Mouse (Mus musculus) lung, postnatal 0 days (tissue): ENCODE results near the gene Pld3. TPM values are rescaled to one million over a fixed set of nuclear protein-coding genes. Genes with fewer than 3 reads are reported as not detected.
A peak's percentile ranks its signal among the peaks of the same experiment; 100 is the strongest.

Experiments
- ATAC-seq: fragments of 200-750 bp; cut with Nextera tagmentation; 2 replicates; pipeline ENCODE4 v1.8.0; 2017; ENCODE audit warnings: moderate library complexity
- DNase-seq: peaks from one replicate; pipeline ENCODE4 v3.0.0-alpha.2; 2016; ENCODE audit warnings: low spot score
- H3K27ac ChIP-seq: fragments of 300-500 bp; sonication (generic); 2 replicates; pipeline ENCODE4 v1.5.1; 2014; ENCODE audit warnings: antibody characterized with exemption, mild to moderate bottlenecking, low read length, mixed read lengths
- H3K27me3 ChIP-seq: fragments of 300-500 bp; sonication (generic); replicated peaks from 2 replicates; pipeline ENCODE4 v1.6.1; 2014; ENCODE audit warnings: low read length, mixed read lengths; ENCODE audit not compliant: insufficient read depth
- H3K36me3 ChIP-seq: fragments of 300-500 bp; sonication (generic); 2 replicates; pipeline ENCODE4 v1.6.1; 2014; ENCODE audit warnings: low read length, mixed read lengths; ENCODE audit not compliant: insufficient read depth
- H3K4me1 ChIP-seq: fragments of 300-500 bp; sonication (generic); 2 replicates; pipeline ENCODE4 v1.6.1; 2014; ENCODE audit warnings: antibody characterized with exemption, low read depth, low read length, mixed read lengths; ENCODE audit not compliant: insufficient read depth
- H3K4me2 ChIP-seq: fragments of 300-500 bp; sonication (generic); replicated peaks from 2 replicates; pipeline ENCODE4 v1.6.1; 2014; ENCODE audit warnings: low read depth, mild to moderate bottlenecking, low read length, moderate library complexity, mixed read lengths
- H3K4me3 ChIP-seq: fragments of 300-500 bp; sonication (generic); 2 replicates; pipeline ENCODE4 v1.5.1; 2014; ENCODE audit warnings: low read depth, low read length
- H3K9ac ChIP-seq: fragments of 300-500 bp; sonication (generic); replicated peaks from 2 replicates; pipeline ENCODE4 v1.6.1; 2014; ENCODE audit warnings: low read depth, mild to moderate bottlenecking
- H3K9me3 ChIP-seq: fragments of 300-500 bp; sonication (generic); 2 replicates; pipeline ENCODE4 v1.6.1; 2016; ENCODE audit warnings: low read length, mixed read lengths
- CTCF ChIP-seq: IDR thresholded peaks from 2 replicates; pipeline ENCODE4 v1.5.1; 2016; ENCODE audit warnings: antibody characterized with exemption, mild to moderate bottlenecking
- EP300 ChIP-seq: IDR thresholded peaks from 2 replicates; pipeline ENCODE4 v1.6.1; 2016; ENCODE audit warnings: antibody characterized with exemption, mild to moderate bottlenecking, control low read depth
- WGBS: fragments of 180-500 bp; shearing (Covaris S2); extraction: QIAGEN DNeasy Blood & Tissue Kit; methylation state at CpG from one replicate; pipeline ENCODE4 v1.1.7; 2014; 5-methylcytosine and 5-hydroxymethylcytosine counted together
- polyA plus RNA-seq: library from polyadenylated mRNA; unstranded; fragments of >200 nt; fragmentation: Nextera tagmentation; extraction: Ambion mirVana; gene quantifications from 2 replicates; pipeline ENCODE4 v1.2.1, GENCODE M21; 2015

The Pld3 gene
- polyA plus RNA-seq, 1 experiment from 2014 or later: 92.4 TPM

DNA sequence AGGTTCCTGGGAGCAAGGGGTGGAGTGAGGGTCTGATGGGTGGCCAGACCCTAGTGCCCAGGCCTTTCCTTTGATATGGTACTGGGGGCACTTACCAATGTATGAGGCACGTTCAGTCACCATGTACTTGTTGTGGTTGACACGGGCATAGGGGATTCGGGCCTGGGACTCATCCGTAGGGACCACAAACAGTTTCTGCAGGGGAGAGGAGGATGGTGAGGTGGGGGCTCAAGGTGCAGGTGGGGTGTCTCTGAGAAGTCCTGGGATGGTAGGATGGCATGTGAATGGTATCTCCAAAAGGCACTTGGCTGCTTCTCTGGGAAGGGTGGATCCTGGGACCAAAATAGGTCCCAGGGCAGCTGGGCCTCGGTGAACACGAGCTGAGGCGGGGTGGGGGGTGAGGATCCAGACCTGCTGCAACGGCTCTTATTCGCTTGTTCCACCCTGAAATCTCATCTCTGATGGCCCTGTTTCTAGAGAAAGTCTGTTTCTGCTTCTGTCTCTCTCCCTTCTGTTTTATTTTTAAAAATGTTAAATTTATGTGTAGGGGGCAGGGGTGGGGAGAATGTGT, 20.5 kb downstream of the Pld3 start:
- H3K4me1 ChIP-seq: no peaks in the 10 kb centered on the region
- no peak overlapping the region for H3K9ac ChIP-seq
- peaks cover 13% of the 10 kb centered on the region; the same call in 1 of the 2 replicates for H3K36me3 ChIP-seq
- H3K4me2 ChIP-seq: no peak overlapping the region
- TF ChIP-seq EP300: no peak
- TF ChIP-seq CTCF: no peak
- WGBS: 97% methylated on average over 9 of the region's 9 CpGs
- DNase-seq (no peak), ATAC-seq (no peak)
- H3K27ac ChIP-seq: no peak overlapping the region
- H3K9me3 ChIP-seq: no peaks in the 10 kb centered on the region
- no peak overlapping the region for H3K4me3 ChIP-seq
- H3K27me3 ChIP-seq: no peaks in the 10 kb centered on the region

DNA sequence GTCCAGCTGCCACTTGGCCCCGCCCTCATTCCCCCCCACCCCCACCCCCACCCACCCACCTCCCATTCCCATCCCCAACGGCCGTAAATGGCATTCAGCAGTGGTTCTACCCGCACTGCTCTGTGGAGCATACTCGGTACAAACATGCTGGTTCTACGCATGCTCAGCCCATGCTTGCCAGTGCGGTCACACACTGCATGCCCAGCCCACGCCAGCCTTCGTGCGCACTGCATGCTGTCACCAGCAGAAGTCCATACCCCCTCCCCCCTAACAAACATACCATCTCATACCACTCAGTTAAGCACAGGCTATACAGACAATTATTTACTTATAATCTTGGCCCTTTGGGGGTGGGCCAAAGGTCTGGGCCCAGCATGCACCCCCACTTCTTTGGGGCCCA, 21.3 kb downstream of the Pld3 start:
- H3K4me2 ChIP-seq: no peak overlapping the region
- peaks cover 8% of the 10 kb centered on the region; the same call in 1 of the 2 replicates for H3K36me3 ChIP-seq
- no peak overlapping the region for H3K9ac ChIP-seq
- H3K4me3 ChIP-seq: no peak overlapping the region
- no peaks in the 10 kb centered on the region for H3K9me3 ChIP-seq
- DNase-seq (no peak), ATAC-seq (no peak)
- WGBS: 88% methylated on average over 10 of the region's 10 CpGs
- no peaks in the 10 kb centered on the region for H3K4me1 ChIP-seq
- no peak overlapping the region for H3K27ac ChIP-seq
- TF ChIP-seq CTCF (no peak), EP300 (no peak)
- H3K27me3 ChIP-seq: no peaks in the 10 kb centered on the region

DNA sequence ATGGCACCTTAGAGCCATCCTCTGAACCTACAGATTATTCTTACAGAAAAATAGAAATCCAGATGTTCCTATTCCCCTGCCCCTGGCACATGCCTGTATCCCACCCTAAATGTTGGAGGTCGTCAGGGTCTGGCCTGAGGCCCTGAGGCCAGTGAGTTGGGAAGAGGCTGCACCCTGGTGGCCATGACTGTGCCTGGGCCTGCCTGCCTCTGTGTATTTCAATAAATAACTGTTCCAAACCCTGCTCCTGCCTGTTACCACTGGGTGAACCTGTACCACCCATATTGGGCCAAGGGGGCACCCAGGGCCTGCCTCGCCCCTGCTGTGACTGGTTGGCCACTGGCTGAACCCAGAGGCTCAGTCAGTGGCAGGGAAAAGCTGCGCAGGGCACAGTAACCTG, 22.1 kb downstream of the Pld3 start:
- ATAC-seq: no peak
- H3K4me2 ChIP-seq: no peak overlapping the region
- H3K9ac ChIP-seq: no peak overlapping the region
- H3K36me3 ChIP-seq: peaks cover 8% of the 10 kb centered on the region; the same call in 1 of the 2 replicates
- WGBS: 77% methylated on average over 3 of the region's 3 CpGs
- H3K27me3 ChIP-seq: no peaks in the 10 kb centered on the region
- DNase-seq: no peak
- no peak overlapping the region for H3K4me3 ChIP-seq
- no peaks in the 10 kb centered on the region for H3K4me1 ChIP-seq
- H3K9me3 ChIP-seq: no peaks in the 10 kb centered on the region
- H3K27ac ChIP-seq: no peak overlapping the region
- TF ChIP-seq CTCF (peak; percentile 23; the same call in 1 of the 2 replicates), EP300 (no peak)

DNA sequence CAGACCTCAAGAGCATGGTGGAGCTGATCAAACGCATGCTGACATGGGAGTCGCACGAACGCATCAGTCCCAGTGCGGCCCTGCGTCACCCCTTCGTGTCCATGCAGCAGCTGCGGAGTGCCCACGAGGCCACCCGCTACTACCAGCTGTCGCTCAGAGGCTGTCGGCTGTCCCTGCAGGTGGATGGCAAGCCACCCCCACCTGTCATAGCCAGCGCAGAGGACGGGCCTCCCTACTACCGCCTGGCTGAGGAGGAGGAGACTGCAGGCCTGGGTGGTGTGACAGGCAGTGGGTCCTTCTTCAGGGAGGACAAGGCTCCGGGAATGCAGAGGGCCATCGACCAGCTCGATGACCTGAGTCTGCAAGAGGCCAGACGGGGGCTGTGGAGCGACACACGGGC, 23.9 kb downstream of the Pld3 start:
- 87% methylated on average over 21 of the region's 21 CpGs for WGBS
- no peak for ATAC-seq
- no peak for DNase-seq
- Histone ChIP-seq H3K9me3 (no peaks in the 10 kb centered on the region), H3K27me3 (no peaks in the 10 kb centered on the region), H3K36me3 (peaks cover 8% of the 10 kb centered on the region; the same call in 1 of the 2 replicates), H3K9ac (no peak overlapping the region), H3K4me1 (no peaks in the 10 kb centered on the region), H3K4me2 (no peak overlapping the region), H3K27ac (no peak overlapping the region), H3K4me3 (no peak overlapping the region)
- TF ChIP-seq EP300: no peak
- TF ChIP-seq CTCF: no peak

DNA sequence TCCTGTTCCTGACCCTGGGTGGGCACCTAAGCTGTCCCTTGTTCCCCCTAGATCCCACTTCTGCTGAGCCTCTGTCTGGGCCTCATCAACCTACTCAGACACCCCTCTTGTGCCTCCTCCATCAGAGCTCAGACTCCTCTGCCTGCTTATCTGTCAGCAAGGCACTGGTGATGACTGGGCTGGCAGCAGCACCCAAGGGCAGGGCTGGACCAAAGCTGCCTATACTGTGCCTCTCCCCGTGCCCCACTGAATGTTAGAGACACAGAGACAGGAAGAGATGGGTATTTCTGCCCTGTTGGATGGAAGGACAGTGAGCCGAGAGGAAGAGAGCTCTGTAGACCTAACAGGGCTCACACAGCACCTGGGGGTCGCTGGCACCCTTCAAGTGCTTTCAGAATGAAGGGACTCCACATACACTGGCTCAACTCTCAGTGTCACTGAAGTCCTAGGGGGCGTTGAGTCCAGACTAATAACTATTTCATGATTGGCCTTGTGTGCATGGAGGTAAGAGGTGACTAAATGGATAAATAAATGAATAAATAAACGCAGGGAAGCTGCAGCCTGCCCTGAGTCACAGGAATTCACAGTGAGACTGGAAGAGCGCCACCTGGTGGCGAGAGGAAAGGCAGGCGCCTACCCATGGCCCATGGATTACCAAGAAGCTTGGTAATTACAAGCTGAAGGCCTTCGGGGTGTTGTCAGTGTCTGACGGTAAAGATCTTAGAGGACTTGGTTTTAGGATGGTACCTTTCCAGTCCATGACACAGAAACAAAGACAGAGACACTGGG, 26.8 kb downstream of the Pld3 start:
- Histone ChIP-seq H3K9ac (no peak overlapping the region), H3K4me1 (no peaks in the 10 kb centered on the region), H3K36me3 (no peaks in the 10 kb centered on the region), H3K4me3 (no peak overlapping the region), H3K27me3 (no peaks in the 10 kb centered on the region), H3K27ac (no peak overlapping the region), H3K9me3 (no peaks in the 10 kb centered on the region), H3K4me2 (no peak overlapping the region)
- WGBS: 19% methylated on average over 10 of the region's 10 CpGs
- DNase-seq: peak; percentile 91
- TF ChIP-seq EP300 (no peak), CTCF (peak; percentile 97)
- peak; percentile 85 for ATAC-seq

DNA sequence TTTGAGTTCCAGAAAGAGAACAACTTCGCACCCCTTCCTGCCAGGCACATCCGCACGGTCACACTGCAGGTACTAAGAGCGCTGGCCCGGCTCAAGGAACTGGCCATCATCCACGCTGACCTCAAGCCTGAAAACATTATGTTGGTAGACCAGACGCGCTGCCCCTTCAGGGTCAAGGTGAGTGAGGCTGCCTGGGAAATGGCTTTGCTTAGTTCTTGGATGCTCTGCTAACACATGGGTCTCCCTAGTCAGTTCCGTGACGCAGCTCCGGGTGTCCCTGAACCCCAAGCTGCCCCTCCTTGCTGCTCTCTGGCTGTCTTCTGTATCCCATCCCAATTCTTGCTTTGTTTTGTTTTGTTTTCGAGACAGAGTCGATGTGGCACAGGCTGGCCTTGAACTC, 29.2 kb downstream of the Pld3 start:
- H3K27ac ChIP-seq: no peak overlapping the region
- no peak overlapping the region for H3K4me3 ChIP-seq
- no peak overlapping the region for H3K9ac ChIP-seq
- no peaks in the 10 kb centered on the region for H3K9me3 ChIP-seq
- no peaks in the 10 kb centered on the region for H3K36me3 ChIP-seq
- no peaks in the 10 kb centered on the region; the same call in 1 of the 2 replicates for H3K4me1 ChIP-seq
- H3K27me3 ChIP-seq: no peaks in the 10 kb centered on the region
- H3K4me2 ChIP-seq: no peak overlapping the region
- no peak for TF ChIP-seq EP300
- no peak for TF ChIP-seq CTCF
- ATAC-seq (no peak), DNase-seq (no peak)
- 96% methylated on average over 13 of the region's 13 CpGs for WGBS
